Mouse (Mus musculus) spleen, adult 2 months (tissue): ENCODE measurements around the gene Atp2a3.

ENCODE experiments used
- CTCF ChIP-seq: fragments of 200-500 bp; IDR thresholded peaks from 2 replicates; pipeline ENCODE4 v1.5.1; 2011; ENCODE audit warnings: mild to moderate bottlenecking, inconsistent platforms; ENCODE audit not compliant: insufficient read depth, insufficient read length, insufficient replicate concordance; ENCODE audit errors: extremely low read depth
- POLR2A ChIP-seq: fragments of 200-500 bp; IDR thresholded peaks from 2 replicates; pipeline ENCODE4 v1.6.1; 2011; ENCODE audit warnings: low read depth, low read length, inconsistent platforms

DNA sequence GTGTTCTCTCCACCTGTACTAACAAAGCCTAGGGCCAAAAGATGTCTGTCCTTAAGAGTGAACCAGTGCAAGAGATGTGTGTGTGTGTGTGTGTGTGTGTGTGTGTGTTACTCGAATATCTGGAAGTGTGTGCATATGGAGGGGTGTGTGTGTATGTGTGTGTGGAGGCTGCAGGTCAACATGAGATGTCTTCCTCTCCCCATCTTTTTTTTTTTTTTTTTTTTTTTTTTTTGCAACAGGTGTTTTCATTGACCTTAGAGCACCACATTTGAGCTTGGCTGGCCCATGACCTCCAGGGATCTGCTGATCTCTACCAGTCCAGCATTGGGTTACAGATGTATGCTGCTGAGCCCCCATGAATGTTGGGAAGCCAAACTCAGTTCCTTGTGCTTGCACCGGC is 35.8 kb downstream of the Atp2a3 start:
- TF ChIP-seq CTCF (no peak), POLR2A (no peak)
